Mouse (Mus musculus): ENCODE results near the gene Exoc3l. TPM values are rescaled to one million over a fixed set of nuclear protein-coding genes. Genes with fewer than 3 reads are reported as not detected.

The Exoc3l gene
- total RNA-seq, 4 experiments from 2014 or later: 1.4 to 2.2 (median 1.8) TPM

- DNase-seq (ENCODE audit: low spot score in 2 of 2): no peak
These were observed 17.9 kb upstream of the Exoc3l start for GRCm38 (mm10) chr8:105313622-105314402.

GRCm38 (mm10) chr8:105312891-105313481 is 17.1 kb upstream of the Exoc3l start:
- no peak for DNase-seq (ENCODE audit: low spot score in 2 of 2)

- DNase-seq (ENCODE audit: low spot score in 2 of 2): no peak
These were observed 15.8 kb upstream of the Exoc3l start for GRCm38 (mm10) chr8:105311718-105312117.

GRCm38 (mm10) chr8:105310118-105310517 is 14.2 kb upstream of the Exoc3l start:
- no peak for DNase-seq (ENCODE audit: low spot score in 2 of 2)

- DNase-seq (ENCODE audit: low spot score in 2 of 2): no peak
These were observed 13.4 kb upstream of the Exoc3l start for GRCm38 (mm10) chr8:105309142-105309847.

GRCm38 (mm10) chr8:105308428-105308827 is 12.5 kb upstream of the Exoc3l start:
- no peak for DNase-seq (ENCODE audit: low spot score in 2 of 2)

- no peak for DNase-seq (ENCODE audit: low spot score in 2 of 2)
These were observed 11.8 kb upstream of the Exoc3l start for GRCm38 (mm10) chr8:105307670-105308069.

- no peak for DNase-seq (ENCODE audit: low spot score in 2 of 2)
These were observed 10.3 kb upstream of the Exoc3l start for GRCm38 (mm10) chr8:105306146-105306691.

GRCm38 (mm10) chr8:105305211-105306145 is 9.6 kb upstream of the Exoc3l start, which contains the start of gene Elmo3:
TSS of gene Elmo3 (plus strand) at chr8:105305601.
- DNase-seq (ENCODE audit: low spot score in 2 of 2): no peak

GRCm38 (mm10) chr8:105304325-105305210 is 8.7 kb upstream of the Exoc3l start:
- DNase-seq (ENCODE audit: low spot score in 2 of 2): no peak

- DNase-seq (ENCODE audit: low spot score in 2 of 2): no peak
These were observed 8.0 kb upstream of the Exoc3l start for GRCm38 (mm10) chr8:105303874-105304273.

GRCm38 (mm10) chr8:105303396-105303795 is 7.5 kb upstream of the Exoc3l start:
- no peak for DNase-seq (ENCODE audit: low spot score in 2 of 2)

- DNase-seq (ENCODE audit: low spot score in 2 of 2): no peak
These were observed 4.1 kb upstream of the Exoc3l start for GRCm38 (mm10) chr8:105299962-105300361.

- DNase-seq (ENCODE audit: low spot score in 2 of 2): no peak
These were observed 2.7 kb upstream of the Exoc3l start for GRCm38 (mm10) chr8:105298351-105299252.

GRCm38 (mm10) chr8:105297511-105298192 is 1.8 kb upstream of the Exoc3l start, which contains the start of gene E2f4:
TSS of gene E2f4 (plus strand) at chr8:105297663.
- DNase-seq (ENCODE audit: low spot score in 2 of 2): peak; percentile 72 to 90

- DNase-seq (ENCODE audit: low spot score in 2 of 2): no peak
These were observed 645 bp downstream of the Exoc3l start for GRCm38 (mm10) chr8:105295256-105295655.

GRCm38 (mm10) chr8:105294776-105295175 is 1.1 kb downstream of the Exoc3l start:
- no peak for DNase-seq (ENCODE audit: low spot score in 2 of 2)

- no peak for DNase-seq (ENCODE audit: low spot score in 2 of 2)
These were observed 2.5 kb downstream of the Exoc3l start for GRCm38 (mm10) chr8:105293405-105293804.
